Mouse (Mus musculus) spleen, adult 18-20 months (tissue): ENCODE data around the gene Eif2b2.

Experiments used
- DNase-seq, 2 experiments: peaks; one replicate each; pipeline ENCODE4 v3.0.0; 2022; ENCODE audit warnings: mixed read lengths in 2 of 2

Gene Eif2b2

GRCm38 (mm10) chr12:85219236-85219904 is at the start of gene Eif2b2:
Gene Eif2b2 (plus strand): TSS chr12:85219481.
- peak; percentile 90 to 91 for DNase-seq

- DNase-seq: no peak
Observed at GRCm38 (mm10) chr12:85169877-85170276, 49.4 kb upstream of the Eif2b2 start.

GRCm38 (mm10) chr12:85170284-85170947 is 48.9 kb upstream of the Eif2b2 start:
- DNase-seq: no peak

GRCm38 (mm10) chr12:85170948-85171307 is 48.4 kb upstream of the Eif2b2 start:
- DNase-seq: no peak

GRCm38 (mm10) chr12:85174016-85174415 is 45.3 kb upstream of the Eif2b2 start:
- DNase-seq: no peak

- DNase-seq: no peak
Observed at GRCm38 (mm10) chr12:85175087-85175675, 44.1 kb upstream of the Eif2b2 start.

GRCm38 (mm10) chr12:85175926-85176845 is 43.1 kb upstream of the Eif2b2 start:
- no peak for DNase-seq

GRCm38 (mm10) chr12:85176846-85177523 is 42.3 kb upstream of the Eif2b2 start:
- DNase-seq: peak in 1 of 2 experiments; percentile 40

GRCm38 (mm10) chr12:85177740-85178239 is 41.5 kb upstream of the Eif2b2 start, which contains the start of gene Pgf:
Gene Pgf (minus strand): TSS chr12:85177790.
- DNase-seq: peak in 1 of 2 experiments; percentile 7

GRCm38 (mm10) chr12:85178294-85178693 is 41.0 kb upstream of the Eif2b2 start:
- no peak for DNase-seq

- no peak for DNase-seq
Observed at GRCm38 (mm10) chr12:85181475-85182344, 37.6 kb upstream of the Eif2b2 start.

GRCm38 (mm10) chr12:85182345-85182643 is 37.0 kb upstream of the Eif2b2 start:
- no peak for DNase-seq

- no peak for DNase-seq
Observed at GRCm38 (mm10) chr12:85182898-85183297, 36.4 kb upstream of the Eif2b2 start.

- no peak for DNase-seq
Observed at GRCm38 (mm10) chr12:85184118-85184517, 35.2 kb upstream of the Eif2b2 start.

GRCm38 (mm10) chr12:85185810-85186209 is 33.5 kb upstream of the Eif2b2 start:
- no peak for DNase-seq

GRCm38 (mm10) chr12:85186361-85186760 is 32.9 kb upstream of the Eif2b2 start:
- no peak for DNase-seq

- DNase-seq: no peak
Observed at GRCm38 (mm10) chr12:85190290-85190689, 29.0 kb upstream of the Eif2b2 start.

GRCm38 (mm10) chr12:85192461-85193108 is 26.7 kb upstream of the Eif2b2 start:
- DNase-seq: no peak

- no peak for DNase-seq
Observed at GRCm38 (mm10) chr12:85193146-85193545, 26.1 kb upstream of the Eif2b2 start.

GRCm38 (mm10) chr12:85193923-85194622 is 25.2 kb upstream of the Eif2b2 start:
- DNase-seq: no peak
